Mouse (Mus musculus) lung, adult 2 months (tissue): ENCODE measurements around the gene Nufip2. TPM values are rescaled to one million over a fixed set of nuclear protein-coding genes. Genes with fewer than 3 reads are reported as not detected.
"Not testable (repeated sequence)": the region's sequence is repeated elsewhere in the genome, so short reads cannot be mapped to it uniquely, and the experiment has no call there.

Experiments
- DNase-seq: peaks from one replicate; pipeline ENCODE4 v3.0.0; 2022
- H3K4me1 ChIP-seq: fragments of 200-500 bp; 2 replicates; pipeline ENCODE4 v1.6.1; 2011; ENCODE audit warnings: low read length; ENCODE audit not compliant: control insufficient read depth, insufficient read depth
- H3K4me3 ChIP-seq: fragments of 200-500 bp; replicated peaks from 2 replicates; pipeline ENCODE3; 2011; ENCODE audit warnings: low read depth, mild to moderate bottlenecking, control low read depth, low read length; ENCODE audit errors: extremely low read depth
- CTCF ChIP-seq: fragments of 200-500 bp; IDR thresholded peaks from 2 replicates; pipeline ENCODE4 v1.5.1; 2011; ENCODE audit warnings: mild to moderate bottlenecking, low read length, control low read depth; ENCODE audit not compliant: insufficient read depth
- POLR2A ChIP-seq: fragments of 200-500 bp; IDR thresholded peaks from 2 replicates; pipeline ENCODE4 v1.6.1; 2011; ENCODE audit warnings: low read depth, mild to moderate bottlenecking, control low read depth, low read length, borderline replicate concordance; ENCODE audit errors: extremely low read depth
- WGBS: fragments of 180-500 bp; shearing (Covaris S2); methylation state at CpG from one replicate; pipeline ENCODE4 v1.1.7; 2018; 5-methylcytosine and 5-hydroxymethylcytosine counted together
- polyA plus RNA-seq: library from polyadenylated mRNA; depleted of rRNA; stranded (reverse); fragments of >200 nt; gene quantifications from 2 replicates; pipeline ENCODE4 v1.2.3, GENCODE M21; 2012; rRNA removed

Nufip2 gene
- polyA plus RNA-seq = 11.6 and 20.5 TPM in 2 replicates

DNA sequence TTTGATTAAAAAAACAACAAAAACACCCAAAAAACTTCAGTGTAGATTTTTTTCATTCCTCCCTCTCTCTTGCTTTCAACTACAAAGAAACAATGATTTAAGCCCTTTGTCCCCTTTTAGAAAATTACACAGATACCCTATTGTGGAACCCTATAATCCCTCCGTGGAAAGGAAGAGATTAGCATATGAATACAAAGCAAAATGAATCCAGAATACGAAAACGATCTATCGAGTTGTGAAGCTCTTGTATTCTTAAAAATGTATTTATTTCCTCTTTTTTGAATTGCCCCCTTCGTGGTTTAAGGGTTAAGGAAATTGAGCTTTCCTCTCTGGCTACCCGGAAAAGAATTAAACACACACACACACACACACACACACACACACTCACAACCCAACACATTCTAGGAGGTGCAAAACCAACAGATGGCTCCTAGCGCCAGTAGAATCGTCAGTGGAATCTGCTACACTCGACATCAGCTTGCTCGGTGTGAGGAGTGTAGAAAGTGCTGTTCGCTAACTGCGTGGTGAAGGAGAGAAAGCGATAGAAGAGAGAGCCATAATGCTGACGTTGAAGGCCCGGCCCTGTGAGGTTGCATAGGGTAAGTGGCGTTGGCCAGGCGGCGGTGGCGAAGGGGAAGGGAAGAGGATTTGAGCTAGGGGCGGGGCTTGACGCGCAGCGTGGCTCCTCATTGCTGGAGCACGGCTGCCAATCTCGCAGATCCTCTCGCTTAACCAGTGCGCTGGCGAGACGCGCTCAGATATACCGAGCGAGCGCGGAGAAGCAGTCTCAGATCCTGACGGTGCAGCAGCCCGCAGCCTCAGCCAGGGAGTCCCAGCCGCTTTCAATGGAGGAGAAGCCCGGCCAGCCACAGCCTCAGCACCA, at the start of gene Nufip2:
Gene Nufip2, plus strand, starts transcription at position 773 of the 883 bp plus-strand sequence.
- under 1% methylated on average over 38 of the region's 38 CpGs for WGBS
- H3K4me1 ChIP-seq = peaks cover 6% of the 10 kb centered on the region
- DNase-seq = peak; percentile 99
- TF ChIP-seq CTCF (no peak), POLR2A (peak; percentile 94)
- H3K4me3 ChIP-seq = peak within 1 kb of the TSS; percentile 98

DNA sequence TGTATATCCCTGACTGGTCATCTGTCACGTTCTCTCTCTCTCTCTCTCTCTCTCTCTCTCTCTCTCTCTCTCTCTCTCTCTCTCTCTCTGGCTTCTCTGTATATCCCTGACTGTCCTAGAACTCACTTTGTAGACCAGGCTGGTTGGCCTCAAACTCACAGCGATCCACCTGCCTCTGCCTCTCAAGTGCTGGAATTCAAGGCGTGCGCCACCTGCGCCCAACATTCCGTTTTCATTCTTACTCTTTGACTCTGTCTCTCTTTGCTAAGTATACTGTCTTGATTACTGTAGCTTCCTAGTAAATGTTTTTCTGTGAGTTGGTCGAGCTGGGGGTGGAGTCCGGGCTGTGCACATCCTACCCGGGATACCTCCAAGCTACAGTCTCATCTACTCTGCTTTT, 44.6 kb upstream of the Nufip2 start:
- 76% methylated on average over 9 of the region's 9 CpGs for WGBS
- no peaks in the 10 kb centered on the region for H3K4me1 ChIP-seq
- DNase-seq = no peak
- H3K4me3 ChIP-seq = no peak overlapping the region
- TF ChIP-seq CTCF (no peak), POLR2A (no peak)

DNA sequence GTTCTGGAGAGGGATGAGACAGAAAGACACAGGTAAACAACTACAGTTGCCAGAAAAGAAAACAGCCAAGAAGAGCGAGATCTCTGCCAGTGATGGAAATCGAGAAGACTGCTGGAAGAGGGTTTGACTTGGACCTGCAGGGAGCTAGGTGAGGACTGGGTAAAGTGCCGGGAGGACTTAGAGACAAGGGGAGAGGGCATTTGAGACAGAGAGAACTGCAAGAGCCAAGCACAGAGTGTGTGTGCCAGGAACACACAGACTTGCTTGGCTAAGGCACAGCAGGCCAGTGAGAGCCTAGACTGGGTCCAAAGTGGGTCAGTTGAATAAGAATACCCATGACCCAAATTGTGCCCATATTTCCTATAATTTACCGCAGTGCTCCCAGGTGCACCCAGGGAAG, 40.5 kb upstream of the Nufip2 start:
- H3K4me1 ChIP-seq = no peaks in the 10 kb centered on the region
- H3K4me3 ChIP-seq = no peak overlapping the region
- DNase-seq = no peak
- WGBS = 84% methylated on average over 4 of the region's 4 CpGs
- TF ChIP-seq POLR2A (no peak), CTCF (no peak)

DNA sequence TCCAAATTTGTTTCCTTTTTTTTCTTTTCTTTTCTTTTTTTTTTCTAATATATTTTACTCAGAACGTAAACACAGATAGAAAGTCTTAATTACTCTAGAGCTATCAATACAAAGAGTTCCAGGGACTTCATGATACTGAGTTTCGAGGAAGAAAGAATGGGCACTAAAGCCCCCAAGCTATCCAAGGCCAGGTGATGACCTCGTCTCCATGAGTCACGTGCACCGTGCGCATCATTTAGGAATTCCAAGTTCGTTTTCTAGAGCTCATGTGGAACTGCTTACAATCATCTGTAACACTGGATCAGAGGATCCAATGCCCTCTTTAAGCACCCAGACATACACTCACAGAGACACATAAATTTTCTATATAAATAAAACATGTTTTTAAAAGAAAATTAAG, 37.1 kb upstream of the Nufip2 start:
- TF ChIP-seq POLR2A = no peak
- no peak for TF ChIP-seq CTCF
- DNase-seq = no peak
- 68% methylated on average over 7 of the region's 7 CpGs for WGBS
- no peak overlapping the region for H3K4me3 ChIP-seq
- no peaks in the 10 kb centered on the region for H3K4me1 ChIP-seq

DNA sequence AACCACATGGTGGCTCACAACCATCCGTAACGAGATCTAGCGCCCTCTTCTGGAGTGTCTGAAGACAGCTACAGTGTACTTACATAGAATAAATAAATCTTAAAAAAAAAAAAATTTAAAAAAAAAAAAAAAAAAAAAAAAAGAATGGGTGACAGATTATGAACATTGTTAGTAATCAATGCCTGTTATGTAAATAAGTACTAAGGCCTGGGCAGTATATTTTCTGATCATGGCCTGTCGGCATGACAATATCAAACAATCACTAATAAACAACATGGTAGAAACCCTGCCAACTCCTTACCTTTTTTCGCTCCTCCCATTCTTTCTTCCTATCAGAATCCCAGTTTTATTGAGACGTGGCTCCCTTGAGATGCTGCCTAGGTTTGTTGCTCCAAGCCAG, 33.5 kb upstream of the Nufip2 start:
- H3K4me3 ChIP-seq = no peak overlapping the region
- DNase-seq = no peak
- 61% methylated on average over 6 of the region's 6 CpGs for WGBS
- H3K4me1 ChIP-seq = no peaks in the 10 kb centered on the region
- TF ChIP-seq POLR2A = no peak
- no peak for TF ChIP-seq CTCF

DNA sequence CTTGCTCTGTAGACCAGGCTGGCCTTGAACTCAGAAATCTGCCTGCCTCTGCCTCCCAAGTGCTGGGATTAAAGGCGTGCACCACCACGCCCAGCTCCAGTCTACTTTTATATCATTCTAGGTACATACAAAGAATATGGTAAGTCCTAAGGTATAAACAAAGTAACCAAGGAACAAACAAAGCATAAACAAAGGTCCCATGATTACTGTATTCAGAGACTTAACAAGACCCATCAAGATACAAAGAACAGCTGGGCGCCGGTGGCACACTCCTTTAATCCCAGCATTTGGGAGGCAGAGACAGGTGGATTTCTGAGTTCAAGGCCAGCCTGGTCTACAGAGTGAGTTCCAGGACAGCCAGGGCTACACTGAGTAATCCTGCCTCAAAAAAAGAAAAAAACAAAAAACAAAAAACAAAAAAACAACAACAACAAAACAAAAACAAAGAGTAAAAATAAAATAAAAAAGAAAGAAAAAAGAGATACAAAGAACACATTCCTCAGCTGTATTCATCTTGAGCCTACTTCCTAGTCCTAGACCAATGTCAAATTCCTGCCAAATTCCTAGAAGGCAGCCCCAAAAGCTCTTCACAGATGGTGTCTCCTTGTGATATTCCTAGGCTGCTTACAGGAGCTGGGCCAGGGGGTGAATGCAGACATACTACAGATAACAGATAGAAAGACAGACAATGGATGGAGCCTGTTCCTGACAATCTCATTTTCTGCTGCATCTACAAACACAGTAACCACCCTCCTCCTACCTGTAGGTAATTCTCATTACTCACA, 32.4 kb upstream of the Nufip2 start:
- not testable (repeated sequence) for H3K4me1 ChIP-seq, H3K4me3 ChIP-seq, DNase-seq
- 93% methylated on average over 4 of the region's 4 CpGs for WGBS

DNA sequence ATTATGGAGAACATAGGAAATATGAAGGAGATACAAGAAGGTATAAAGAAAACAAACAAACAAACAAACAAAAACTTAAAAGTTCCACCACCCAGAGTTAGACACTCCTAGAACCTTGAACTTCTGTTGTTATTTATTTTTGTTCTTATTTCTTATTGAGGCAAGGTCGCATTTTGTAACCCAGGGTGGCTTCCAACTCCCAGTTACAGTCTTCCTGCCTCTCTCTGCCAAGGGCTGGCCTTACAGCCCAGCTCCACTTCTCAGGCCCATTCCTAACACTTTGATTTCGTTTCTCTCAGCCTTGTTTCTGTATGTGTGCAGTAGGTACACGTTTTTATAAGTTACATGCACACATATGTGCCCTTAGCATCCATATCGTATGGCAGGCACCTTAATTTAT, 26.0 kb upstream of the Nufip2 start:
- Histone ChIP-seq H3K4me3 (no peak overlapping the region), H3K4me1 (no peaks in the 10 kb centered on the region)
- TF ChIP-seq CTCF (no peak), POLR2A (no peak)
- 51% methylated on average over 4 of the region's 4 CpGs for WGBS
- no peak for DNase-seq

DNA sequence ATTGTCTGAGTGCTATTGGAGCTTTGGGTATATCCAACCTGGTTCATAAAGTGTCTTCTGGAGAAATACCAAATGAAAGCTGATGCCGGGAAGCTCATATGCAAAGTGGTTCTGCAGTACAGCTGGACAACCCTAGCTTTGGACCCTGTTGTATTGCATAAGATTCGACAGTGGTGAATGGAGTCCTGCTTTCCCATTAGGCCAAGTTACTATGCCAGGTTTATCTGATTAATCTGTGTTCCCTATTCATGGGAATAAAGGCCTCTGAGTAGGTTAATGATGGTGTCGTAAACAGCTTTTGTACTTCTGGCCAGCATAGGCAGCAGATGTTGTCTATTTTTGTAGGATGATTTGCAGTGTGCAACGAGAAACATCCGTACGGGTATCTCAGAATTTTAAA, 22.3 kb upstream of the Nufip2 start:
- no peaks in the 10 kb centered on the region for H3K4me1 ChIP-seq
- DNase-seq = no peak
- H3K4me3 ChIP-seq = no peak overlapping the region
- no peak for TF ChIP-seq CTCF
- no peak for TF ChIP-seq POLR2A
- WGBS = 64% methylated on average over 6 of the region's 6 CpGs

DNA sequence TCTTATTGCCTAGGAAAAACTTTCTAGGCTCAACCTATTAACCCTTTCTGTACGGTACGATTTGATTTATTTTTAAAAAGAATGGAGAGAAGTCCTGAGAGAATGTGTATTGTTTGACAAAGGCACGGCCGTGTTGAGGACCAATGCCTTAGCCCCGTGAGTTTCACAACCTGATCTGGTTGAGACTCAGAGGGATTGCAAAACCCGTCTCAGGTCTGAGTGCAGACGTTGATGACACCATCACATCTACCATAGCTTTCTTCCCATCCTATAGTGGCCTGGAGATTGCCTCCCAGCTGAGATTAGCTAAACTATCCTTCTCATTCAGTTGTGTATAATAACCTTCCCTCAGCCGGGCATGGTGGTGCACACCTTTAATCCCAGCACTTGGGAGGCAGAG, 21.9 kb upstream of the Nufip2 start:
- 72% methylated on average over 8 of the region's 8 CpGs for WGBS
- H3K4me3 ChIP-seq = no peak overlapping the region
- DNase-seq = no peak
- H3K4me1 ChIP-seq = no peaks in the 10 kb centered on the region
- TF ChIP-seq POLR2A (no peak), CTCF (no peak)

DNA sequence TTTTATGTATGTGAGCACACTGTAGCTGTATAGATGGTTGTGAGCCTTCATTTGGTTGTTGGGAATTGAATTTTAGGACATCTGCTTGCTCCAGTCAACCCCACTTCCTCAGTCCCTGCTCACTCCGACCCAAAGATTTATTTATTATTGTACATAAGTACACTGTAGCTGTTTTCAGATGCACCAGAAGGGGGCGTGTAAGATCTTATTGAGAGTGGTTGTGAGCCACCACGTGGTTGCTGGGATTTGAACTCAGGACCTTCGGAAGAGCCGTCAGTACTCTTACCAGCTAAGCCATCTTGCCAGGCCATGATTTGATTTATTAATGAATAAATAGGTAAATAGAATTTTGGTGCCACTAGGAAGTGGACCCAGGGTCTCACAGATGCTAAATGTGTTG, 20.6 kb upstream of the Nufip2 start:
- WGBS = 67% methylated on average over 5 of the region's 5 CpGs
- H3K4me1 ChIP-seq, DNase-seq, H3K4me3 ChIP-seq: not testable (repeated sequence)

DNA sequence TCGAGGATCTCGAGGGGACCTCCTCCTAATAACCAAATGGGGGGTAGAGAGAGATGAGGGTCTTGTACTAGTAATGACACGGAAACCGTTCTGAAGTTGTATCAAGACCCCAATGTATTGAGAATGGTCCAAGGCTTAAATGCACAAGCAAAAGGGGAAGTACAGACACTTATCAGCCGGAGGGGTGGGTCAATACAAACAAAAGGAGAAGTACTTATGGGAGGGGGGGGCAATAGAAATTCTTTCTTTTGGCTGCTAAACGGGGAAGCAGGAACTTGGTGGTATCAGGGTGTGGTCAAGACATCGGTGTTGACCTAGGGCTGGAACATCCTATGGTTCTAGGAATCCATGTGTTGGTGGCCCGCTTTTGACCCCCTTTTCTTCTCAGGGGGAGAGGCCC, 19.2 kb upstream of the Nufip2 start:
- H3K4me1 ChIP-seq, DNase-seq, H3K4me3 ChIP-seq: not testable (repeated sequence)
- 75% methylated on average over 8 of the region's 8 CpGs for WGBS
